Mouse (Mus musculus) brain, embryonic 18.5 days (tissue): ENCODE results near the gene Dyrk1a.
"Not testable (repeated sequence)": the region's sequence is repeated elsewhere in the genome, so short reads cannot be mapped to it uniquely, and the experiment has no call there.

ENCODE experiments used
- DNase-seq: peaks from one replicate; pipeline ENCODE4 v3.0.0-alpha.2; 2012; ENCODE audit warnings: low read depth, low spot score

The Dyrk1a gene

DNA sequence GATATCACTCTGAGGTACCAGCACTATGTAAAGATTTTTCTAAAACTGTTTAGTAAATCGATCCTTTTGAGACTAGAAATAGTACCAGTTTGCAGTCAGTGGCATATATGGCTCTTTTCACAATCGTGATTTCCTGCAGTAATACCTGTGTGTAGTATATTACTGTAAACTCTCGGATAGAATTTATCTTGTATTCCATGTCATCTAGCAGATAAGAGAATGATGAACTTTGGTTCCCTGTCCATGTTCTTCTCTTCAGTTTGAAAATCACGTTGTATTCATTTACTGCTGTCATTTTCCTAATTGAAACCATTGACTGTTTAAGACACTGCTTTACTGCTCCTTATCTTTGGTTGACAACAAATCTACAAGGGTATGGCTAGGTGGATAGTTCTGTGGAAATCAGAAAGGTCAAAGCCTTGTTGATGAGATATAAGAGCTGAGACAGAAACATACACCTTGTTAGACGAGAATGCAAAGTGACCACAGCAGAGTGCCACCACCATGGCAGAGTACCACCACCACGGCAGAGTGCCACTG, 62.7 kb downstream of the Dyrk1a start:
- no peak for DNase-seq

DNA sequence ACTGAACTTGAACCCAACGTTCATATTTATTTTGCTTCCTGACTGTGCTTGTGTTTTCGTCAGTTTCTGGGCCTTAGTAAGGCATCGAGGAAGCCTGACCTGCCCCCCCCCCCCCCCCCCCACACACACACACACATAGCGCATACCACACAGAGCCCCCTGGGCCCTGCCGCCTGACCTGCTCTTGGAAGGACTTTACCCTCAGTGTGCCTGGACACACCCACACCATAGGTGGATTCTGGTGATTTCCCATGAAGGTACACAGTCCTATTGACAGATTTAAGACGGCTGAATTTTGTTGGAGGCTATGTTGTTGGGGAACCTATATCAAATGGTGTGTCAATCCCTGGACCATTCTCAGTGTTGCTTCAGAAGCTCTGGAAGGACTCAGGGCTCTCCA, 63.2 kb downstream of the Dyrk1a start:
- DNase-seq: no peak

DNA sequence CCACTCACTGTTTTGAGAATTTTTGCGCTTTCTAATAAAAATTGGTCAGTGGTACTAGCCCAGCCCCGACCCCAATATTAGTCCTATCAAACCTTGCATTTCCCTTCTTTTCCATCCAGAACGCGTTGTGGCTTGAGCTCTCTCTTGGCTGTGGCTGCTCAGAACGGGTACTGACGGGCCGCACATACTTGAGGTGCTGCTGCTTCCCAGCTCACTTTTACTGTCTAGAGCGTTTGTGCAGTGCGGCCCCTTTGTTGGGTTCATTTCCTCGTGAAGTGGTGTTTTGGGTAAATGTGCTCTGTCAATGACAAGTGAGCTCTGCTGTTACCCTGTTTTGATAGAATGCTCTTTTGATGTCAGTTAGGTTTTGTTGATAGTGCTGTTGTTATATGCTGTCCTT, 67.6 kb downstream of the Dyrk1a start:
- DNase-seq: no peak

- DNase-seq: no peak
Observed at GRCm38 (mm10) chr16:94641799-94642198, 72.0 kb downstream of the Dyrk1a start.

- DNase-seq: no peak
Observed at GRCm38 (mm10) chr16:94647153-94647552, 77.3 kb downstream of the Dyrk1a start.

DNA sequence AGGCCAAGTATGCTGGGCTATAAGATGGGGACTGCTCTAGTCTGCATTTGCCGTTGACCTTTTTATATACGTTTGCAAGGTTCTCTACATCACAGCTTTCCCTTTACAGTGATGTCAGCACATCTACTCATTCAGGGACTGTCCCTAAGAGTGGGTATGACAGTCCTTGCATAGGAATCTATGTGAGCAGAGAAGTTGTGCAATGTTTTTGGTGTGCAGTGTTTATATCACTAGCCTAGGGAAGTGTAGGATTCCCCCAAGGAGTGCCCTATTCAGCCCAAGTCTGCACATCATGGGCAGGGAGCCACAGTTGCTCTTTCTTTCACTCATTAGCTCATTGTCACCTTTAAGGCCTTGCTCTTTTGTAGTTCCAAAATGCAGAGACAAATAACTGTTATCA, 78.1 kb downstream of the Dyrk1a start:
- no peak for DNase-seq

DNA sequence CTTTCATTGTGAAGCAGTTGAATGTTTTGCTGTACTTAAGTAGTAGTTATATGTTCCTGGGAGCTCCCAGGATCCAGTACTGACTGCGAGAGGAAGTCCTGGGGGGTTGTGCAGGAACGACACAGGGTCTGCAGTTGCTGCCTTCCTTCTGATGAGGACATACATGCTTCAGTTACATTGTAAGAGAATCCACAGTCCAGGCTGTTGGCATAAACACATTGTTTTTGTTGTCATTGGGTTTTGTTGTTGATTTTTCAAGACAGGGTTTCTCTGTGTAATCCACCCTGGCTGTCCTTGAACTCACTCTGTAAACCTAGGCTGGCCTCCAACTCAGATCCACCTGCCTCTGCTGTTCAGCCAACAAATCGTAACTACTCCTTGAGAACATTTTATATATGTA, 80.1 kb downstream of the Dyrk1a start:
- DNase-seq: no peak

- no peak for DNase-seq
Observed at GRCm38 (mm10) chr16:94652091-94652713, 82.4 kb downstream of the Dyrk1a start.

DNA sequence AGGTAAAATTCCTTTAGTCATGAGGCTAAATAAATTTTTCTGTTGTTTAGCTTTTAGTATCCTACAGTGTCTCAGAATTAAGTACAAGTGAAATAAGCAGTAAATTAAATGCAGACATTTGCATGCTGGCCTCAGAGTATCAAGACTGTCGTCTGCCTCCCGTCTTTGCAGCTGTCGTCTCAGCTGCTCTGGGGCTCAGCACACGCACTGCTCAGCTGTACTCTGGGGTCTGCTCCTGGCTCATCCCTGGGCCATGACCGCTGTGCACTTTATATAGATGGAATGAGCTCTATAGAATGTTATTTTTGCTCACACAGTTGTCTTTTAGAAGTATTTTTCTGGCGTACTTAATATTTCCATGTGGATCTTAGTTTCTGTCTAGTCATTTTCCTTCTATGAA, 85.3 kb downstream of the Dyrk1a start:
- DNase-seq: no peak

DNA sequence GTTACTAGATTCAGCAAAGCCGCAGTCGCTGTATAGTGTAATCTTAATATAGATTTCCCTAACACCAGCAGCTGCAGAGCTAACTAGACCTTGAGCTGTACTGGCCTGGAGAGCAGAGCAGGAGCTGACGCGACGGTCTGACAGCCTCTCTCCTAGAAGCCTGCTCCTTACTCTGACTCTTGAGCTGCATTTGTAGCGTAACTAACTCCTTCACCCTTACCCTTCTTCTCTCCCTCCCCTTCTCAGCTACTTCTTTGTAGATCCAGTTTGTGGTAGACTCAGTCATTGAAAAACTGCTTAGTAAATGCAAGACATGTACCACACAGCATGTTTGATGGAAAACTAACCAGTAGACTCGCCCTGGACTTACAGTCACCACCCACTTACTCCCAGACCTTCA, 87.1 kb downstream of the Dyrk1a start:
- no peak for DNase-seq

DNA sequence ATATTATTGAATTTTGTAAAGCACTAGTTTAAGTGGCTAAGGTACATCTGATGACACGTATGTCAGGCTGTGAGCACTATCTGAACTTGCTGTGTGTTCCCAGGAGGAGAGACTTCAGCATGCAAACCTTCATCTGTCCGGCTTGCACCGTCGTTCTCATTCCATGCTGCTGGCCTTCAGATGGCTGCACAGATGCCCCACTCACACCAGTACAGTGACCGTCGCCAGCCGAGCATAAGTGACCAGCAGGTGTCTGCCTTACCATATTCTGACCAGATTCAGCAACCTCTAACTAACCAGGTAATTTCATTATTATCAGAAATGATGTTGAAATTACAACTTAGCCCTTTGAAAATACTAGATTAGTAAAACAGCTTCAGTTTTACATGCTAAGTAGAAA, 89.6 kb downstream of the Dyrk1a start:
- no peak for DNase-seq

DNA sequence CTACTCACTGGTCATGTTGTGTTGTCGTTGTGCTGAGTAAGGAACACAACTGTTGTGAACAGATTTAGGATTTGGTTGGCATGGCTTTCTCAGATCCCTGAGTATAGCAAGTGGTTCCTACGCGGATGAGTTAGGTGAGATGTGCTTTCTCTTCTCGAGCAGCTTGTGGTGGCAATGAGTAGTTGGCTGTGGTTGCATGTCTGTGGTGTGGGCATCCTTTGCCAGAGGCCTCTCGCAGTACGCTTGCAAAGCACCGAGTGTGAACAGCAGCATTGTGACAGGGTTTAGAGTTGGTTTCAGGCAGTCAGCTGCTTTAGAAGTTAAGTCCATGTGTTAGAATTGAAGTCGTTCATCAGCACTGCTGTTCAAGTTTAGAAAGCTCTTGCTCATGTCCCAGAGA, 90.4 kb downstream of the Dyrk1a start:
- no peak for DNase-seq

- DNase-seq: no peak
Observed at GRCm38 (mm10) chr16:94667557-94667956, 97.7 kb downstream of the Dyrk1a start.

GRCm38 (mm10) chr16:94671313-94671712, 101.5 kb downstream of the Dyrk1a start:
- DNase-seq: no peak

- DNase-seq: no peak
Observed at GRCm38 (mm10) chr16:94680924-94681323, 111.1 kb downstream of the Dyrk1a start.

- DNase-seq: no peak
Observed at GRCm38 (mm10) chr16:94681760-94682159, 112.0 kb downstream of the Dyrk1a start.

- DNase-seq: no peak
Observed at GRCm38 (mm10) chr16:94683960-94684359, 114.2 kb downstream of the Dyrk1a start.

GRCm38 (mm10) chr16:94693687-94694305, 124.0 kb downstream of the Dyrk1a start:
- no peak for DNase-seq

GRCm38 (mm10) chr16:94697553-94697952, 127.7 kb downstream of the Dyrk1a start:
- no peak for DNase-seq

DNA sequence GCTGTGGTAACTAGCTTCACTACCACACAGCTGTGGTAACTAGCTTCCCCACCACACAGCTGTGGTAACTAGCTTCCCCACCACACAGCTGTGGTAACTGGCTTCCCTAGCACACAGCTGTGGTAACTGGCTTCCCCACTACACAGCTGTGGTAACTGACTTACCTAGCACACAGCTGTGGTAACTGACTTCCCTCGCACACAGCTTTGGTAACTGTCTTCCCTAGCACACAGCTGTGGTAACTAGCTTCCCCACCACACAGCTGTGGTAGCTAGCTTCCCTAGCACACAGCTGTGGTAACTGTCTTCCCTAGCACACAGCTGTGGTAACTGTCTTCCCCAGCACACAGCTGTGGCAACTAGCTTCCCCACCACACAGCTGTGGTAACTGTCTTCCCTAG, 128.4 kb downstream of the Dyrk1a start:
- DNase-seq: not testable (repeated sequence)

GRCm38 (mm10) chr16:94701141-94701540, 131.3 kb downstream of the Dyrk1a start:
- no peak for DNase-seq

DNA sequence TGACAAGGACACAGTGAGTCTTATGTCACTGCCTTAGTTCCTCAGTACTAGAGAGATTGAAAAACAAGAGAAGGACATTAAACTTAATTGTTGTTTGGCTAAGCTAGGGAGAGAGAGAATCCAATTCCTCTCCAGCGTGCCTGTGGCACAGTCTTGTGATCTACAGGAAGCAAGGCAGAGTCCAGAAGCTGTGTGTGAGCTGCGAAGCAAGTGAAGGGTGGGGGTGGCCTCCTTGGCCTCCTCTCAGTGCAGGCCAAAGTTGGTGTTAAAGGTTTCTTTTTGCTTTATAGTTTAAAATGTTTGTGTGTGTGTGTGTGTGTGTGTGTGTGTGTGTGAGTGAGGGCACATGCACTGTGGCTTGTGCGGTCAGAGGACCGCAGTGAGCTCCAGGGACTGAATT, 132.2 kb downstream of the Dyrk1a start:
- DNase-seq: no peak

DNA sequence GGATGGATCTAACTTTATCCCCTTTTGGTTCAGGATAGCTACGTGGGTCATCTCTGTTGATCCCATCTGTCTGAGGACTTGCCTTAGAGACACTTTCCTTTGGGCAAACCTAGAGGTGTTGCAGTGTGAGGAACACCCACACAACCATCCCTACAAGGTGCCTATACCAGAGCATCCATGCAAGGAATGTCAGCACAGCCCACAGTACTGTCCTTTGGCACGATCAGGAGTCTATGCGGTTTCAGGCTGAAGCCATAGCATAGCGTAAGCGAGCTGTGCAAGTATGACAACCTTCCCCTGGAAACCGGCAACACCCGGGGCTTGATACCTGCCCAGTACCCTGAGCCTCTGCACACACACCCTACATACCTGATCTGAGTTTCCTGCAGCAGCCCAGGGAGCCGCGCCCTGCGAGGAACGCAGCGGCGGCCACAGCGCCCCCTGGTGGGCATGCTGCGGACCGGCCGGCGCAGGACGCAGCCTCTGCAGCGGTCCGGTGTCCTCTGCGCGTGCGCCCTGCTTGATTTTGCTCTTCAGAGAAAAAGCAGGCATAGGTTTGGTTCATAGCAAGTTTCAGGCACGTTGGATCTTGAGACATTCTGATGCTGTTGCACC, 143.8 kb downstream of the Dyrk1a start:
- no peak for DNase-seq
